Mouse (Mus musculus) CH12.LX (cell line): ENCODE data around the gene Abhd16a. TPM values are rescaled to one million over a fixed set of nuclear protein-coding genes. Genes with fewer than 3 reads are reported as not detected.
A peak's percentile ranks its signal among the peaks of the same experiment; 100 is the strongest.

Experiments
- DNase-seq: peaks from one replicate; pipeline ENCODE4 v3.0.0-alpha.2; 2013; ENCODE audit errors: extremely low read depth
- H3K27ac ChIP-seq: 2 replicates; pipeline ENCODE4 v1.5.1; 2012; ENCODE audit warnings: low read depth, mild to moderate bottlenecking, control low read depth, moderate library complexity; ENCODE audit not compliant: insufficient read depth
- H3K27me3 ChIP-seq: replicated peaks from 2 replicates; pipeline ENCODE3; 2012; ENCODE audit warnings: inconsistent platforms
- H3K36me3 ChIP-seq, 2 experiments: replicated peaks in 1 of 2; 2 replicates each; pipeline versions ENCODE3 to v1.6.1; 2012; ENCODE audit warnings: inconsistent platforms in 1 of 2, low read length in 1 of 2, mild to moderate bottlenecking in 1 of 2, mixed read lengths in 1 of 2, moderate library complexity in 1 of 2; ENCODE audit not compliant: control insufficient read depth in 1 of 2, insufficient read depth in 1 of 2
- H3K4me1 ChIP-seq, 2 experiments: 2 replicates each; pipeline ENCODE4 v1.6.1; 2012; ENCODE audit warnings: inconsistent platforms in 1 of 2, moderate library complexity in 1 of 2; ENCODE audit not compliant: insufficient read depth in 2 of 2, control insufficient read depth in 1 of 2
- H3K4me2 ChIP-seq: 2 replicates; pipeline ENCODE4 v1.6.1; 2012; ENCODE audit warnings: low read depth, mild to moderate bottlenecking, control low read depth; ENCODE audit not compliant: poor library complexity, insufficient read depth, severe bottlenecking
- H3K4me3 ChIP-seq, 3 experiments: fragments of 150-350 bp in 1 of 3; sonication (generic) in 1 of 3; replicated peaks in 1 of 3; 2 replicates each; pipeline versions ENCODE3 to v1.5.1; 2011 to 2012; ENCODE audit warnings: low read depth in 2 of 3, low read length in 2 of 3, mild to moderate bottlenecking in 2 of 3, moderate library complexity in 2 of 3, control low read depth in 1 of 3, improper control_type of control experiment in 1 of 3, inconsistent platforms in 1 of 3, mixed read lengths in 1 of 3; ENCODE audit not compliant: poor library complexity in 1 of 3
- H3K79me2 ChIP-seq: replicated peaks from 2 replicates; pipeline ENCODE4 v1.6.1; 2012; ENCODE audit warnings: mild to moderate bottlenecking, moderate library complexity; ENCODE audit not compliant: control insufficient read depth, poor library complexity, insufficient read depth, severe bottlenecking; ENCODE audit errors: extremely low read depth
- H3K9ac ChIP-seq: 2 replicates; pipeline ENCODE4 v1.6.1; 2012; ENCODE audit warnings: low read depth, mild to moderate bottlenecking, control low read depth, moderate library complexity; ENCODE audit not compliant: insufficient read depth
- H3K9me3 ChIP-seq: replicated peaks from 2 replicates; pipeline ENCODE3; 2012; ENCODE audit warnings: low read length, inconsistent platforms, mixed read lengths
- BHLHE40 ChIP-seq: IDR thresholded peaks from 2 replicates; pipeline ENCODE4 v1.6.1; 2011; ENCODE audit warnings: mild to moderate bottlenecking, low read depth, low read length, improper control_type of control experiment
- CHD1 ChIP-seq: IDR thresholded peaks from 2 replicates; pipeline ENCODE4 v1.6.1; 2012; ENCODE audit warnings: low read depth, low read length, improper control_type of control experiment, inconsistent platforms
- CHD2 ChIP-seq: IDR thresholded peaks from 2 replicates; pipeline ENCODE4 v1.6.1; 2011; ENCODE audit warnings: low read length, improper control_type of control experiment
- CTCF ChIP-seq, 2 experiments: IDR thresholded peaks in 1 of 2; conservative IDR thresholded peaks in 1 of 2; 2 replicates each; pipeline ENCODE4 v1.5.1; 2011 to 2012; ENCODE audit warnings: low read depth in 2 of 2, low read length in 2 of 2, improper control_type of control experiment in 1 of 2, inconsistent platforms in 1 of 2, mild to moderate bottlenecking in 1 of 2, moderate library complexity in 1 of 2
- E2F4 ChIP-seq: IDR thresholded peaks from 2 replicates; pipeline ENCODE4 v1.6.1; 2011; ENCODE audit warnings: low read depth, low read length, improper control_type of control experiment; ENCODE audit not compliant: insufficient replicate concordance
- ELF1 ChIP-seq: IDR thresholded peaks from 2 replicates; pipeline ENCODE4 v1.6.1; 2014; ENCODE audit warnings: low read depth, mild to moderate bottlenecking, inconsistent platforms, low read length, improper control_type of control experiment
- EP300 ChIP-seq: IDR thresholded peaks from 2 replicates; pipeline ENCODE4 v1.6.1; 2011; ENCODE audit warnings: low read length, improper control_type of control experiment
- ETS1 ChIP-seq: conservative IDR thresholded peaks from 2 replicates; pipeline ENCODE4 v1.6.1; 2012; ENCODE audit warnings: low read depth, mild to moderate bottlenecking, inconsistent platforms, low read length, improper control_type of control experiment, moderate library complexity
- GABPA ChIP-seq: IDR thresholded peaks from 2 replicates; pipeline ENCODE4 v1.6.1; 2012; ENCODE audit warnings: low read depth, low read length, improper control_type of control experiment, inconsistent platforms; ENCODE audit not compliant: insufficient replicate concordance
- HCFC1 ChIP-seq: IDR thresholded peaks from 2 replicates; pipeline ENCODE4 v1.6.1; 2012; ENCODE audit warnings: low read depth, mild to moderate bottlenecking, inconsistent platforms, low read length, improper control_type of control experiment
- IRF4 ChIP-seq: IDR thresholded peaks from 2 replicates; pipeline ENCODE4 v1.6.1; 2014; ENCODE audit warnings: low read depth, mild to moderate bottlenecking, inconsistent platforms, low read length, improper control_type of control experiment
- JUN ChIP-seq: IDR thresholded peaks from 2 replicates; pipeline ENCODE4 v1.6.1; 2011; ENCODE audit warnings: low read depth, mild to moderate bottlenecking, low read length, improper control_type of control experiment, moderate library complexity; ENCODE audit not compliant: insufficient read depth
- MAFK ChIP-seq: IDR thresholded peaks from 2 replicates; pipeline ENCODE4 v1.6.1; 2011; ENCODE audit warnings: low read length, improper control_type of control experiment; ENCODE audit not compliant: insufficient replicate concordance
- MAZ ChIP-seq: IDR thresholded peaks from 2 replicates; pipeline ENCODE4 v1.6.1; 2012; ENCODE audit warnings: low read depth, mild to moderate bottlenecking, inconsistent platforms, low read length, improper control_type of control experiment, moderate library complexity
- MXI1 ChIP-seq: IDR thresholded peaks from 2 replicates; pipeline ENCODE4 v1.6.1; 2011; ENCODE audit warnings: mild to moderate bottlenecking, low read depth, low read length, improper control_type of control experiment
- NELFE ChIP-seq: IDR thresholded peaks from 2 replicates; pipeline ENCODE4 v1.6.1; 2011; ENCODE audit warnings: low read depth, low read length, improper control_type of control experiment
- NRF1 ChIP-seq: IDR thresholded peaks from 2 replicates; pipeline ENCODE4 v1.6.1; 2014; ENCODE audit warnings: low read depth, mild to moderate bottlenecking, inconsistent platforms, low read length, improper control_type of control experiment, moderate library complexity
- PAX5 ChIP-seq: IDR thresholded peaks from 2 replicates; pipeline ENCODE4 v1.6.1; 2012; ENCODE audit warnings: low read length, inconsistent platforms, mixed read lengths
- POLR2A ChIP-seq: IDR thresholded peaks from 2 replicates; pipeline ENCODE4 v1.6.1; 2011; ENCODE audit warnings: low read depth, mild to moderate bottlenecking, improper control_type of control experiment, low read length
- POLR2AphosphoS2 ChIP-seq: IDR thresholded peaks from 2 replicates; pipeline ENCODE4 v1.6.1; 2011; ENCODE audit warnings: low read depth, low read length, improper control_type of control experiment
- RAD21 ChIP-seq: IDR thresholded peaks from 2 replicates; pipeline ENCODE4 v1.6.1; 2011; ENCODE audit warnings: low read depth, mild to moderate bottlenecking, low read length, improper control_type of control experiment, moderate library complexity
- RCOR1 ChIP-seq: conservative IDR thresholded peaks from 2 replicates; pipeline ENCODE4 v1.6.1; 2012; ENCODE audit warnings: low read depth, mild to moderate bottlenecking, inconsistent platforms, low read length, improper control_type of control experiment
- SIN3A ChIP-seq: IDR thresholded peaks from 2 replicates; pipeline ENCODE4 v1.6.1; 2012; ENCODE audit warnings: low read length, improper control_type of control experiment, inconsistent platforms
- SMC3 ChIP-seq: IDR thresholded peaks from 2 replicates; pipeline ENCODE4 v1.6.1; 2011; ENCODE audit warnings: low read depth, low read length, improper control_type of control experiment
- TBP ChIP-seq: conservative IDR thresholded peaks from 2 replicates; pipeline ENCODE4 v1.6.1; 2011; ENCODE audit warnings: low read depth, low read length, improper control_type of control experiment
- TCF12 ChIP-seq: IDR thresholded peaks from 2 replicates; pipeline ENCODE4 v1.6.1; 2014; ENCODE audit warnings: low read depth, mild to moderate bottlenecking, inconsistent platforms, low read length, improper control_type of control experiment
- UBTF ChIP-seq: IDR thresholded peaks from 2 replicates; pipeline ENCODE4 v1.6.1; 2012; ENCODE audit warnings: low read depth, mild to moderate bottlenecking, inconsistent platforms, low read length, improper control_type of control experiment, moderate library complexity
- USF1 ChIP-seq: IDR thresholded peaks from 2 replicates; pipeline ENCODE4 v1.6.1; 2014; ENCODE audit warnings: low read depth, mild to moderate bottlenecking, inconsistent platforms, low read length, improper control_type of control experiment
- ZC3H11A ChIP-seq: IDR thresholded peaks from 2 replicates; pipeline ENCODE4 v1.6.1; 2012; ENCODE audit warnings: low read depth, mild to moderate bottlenecking, inconsistent platforms, low read length, improper control_type of control experiment
- ZKSCAN1 ChIP-seq: IDR thresholded peaks from 2 replicates; pipeline ENCODE4 v1.6.1; 2012; ENCODE audit warnings: low read depth, inconsistent platforms, low read length, improper control_type of control experiment, borderline replicate concordance
- ZMIZ1 ChIP-seq: IDR thresholded peaks from 2 replicates; pipeline ENCODE4 v1.6.1; 2012; ENCODE audit warnings: low read depth, mild to moderate bottlenecking, inconsistent platforms, low read length, improper control_type of control experiment
- ZNF384 ChIP-seq: IDR thresholded peaks from 2 replicates; pipeline ENCODE4 v1.6.1; 2012; ENCODE audit warnings: low read depth, low read length, improper control_type of control experiment, inconsistent platforms
- dilution Hi-C: fragments of 300-500 bp; cut with MboI; formaldehyde crosslinking; loops from 2 replicates; pipeline ENCODE4 v1.14.3; 2020; ENCODE audit warnings: low sequenced_read_pairs; ENCODE audit not compliant: extremely low pct_unique_long_range_greater_than_20kb, extremely low pct_ligation_motif_present
- in situ Hi-C: fragments of 300-500 bp; cut with MboI; formaldehyde crosslinking; loops from 3 replicates; pipeline ENCODE4 v1.14.3; 2019; ENCODE audit warnings: low sequenced_read_pairs, low pct_ligation_motif_present, low pct_unique_long_range_greater_than_20kb, mixed read lengths
- polyA plus RNA-seq: library from polyadenylated mRNA; unstranded; fragments of >175 nt; gene quantifications from 2 replicates; pipeline ENCODE4 v1.2.1, GENCODE M21; 2012; ENCODE audit warnings: low read depth; ENCODE audit not compliant: insufficient read length
- total RNA-seq, 2 experiments: library from RNA; depleted of rRNA; stranded (reverse); fragments of 300-350 nt in 1 of 2; fragments of >200 nt in 1 of 2; gene quantifications; 2 replicates each; pipeline ENCODE4 v1.2.3; 2012 to 2014

The Abhd16a gene
- total and polyA plus RNA-seq, 3 experiments: 11.6 to 16.6 (median 15.3) TPM

DNA sequence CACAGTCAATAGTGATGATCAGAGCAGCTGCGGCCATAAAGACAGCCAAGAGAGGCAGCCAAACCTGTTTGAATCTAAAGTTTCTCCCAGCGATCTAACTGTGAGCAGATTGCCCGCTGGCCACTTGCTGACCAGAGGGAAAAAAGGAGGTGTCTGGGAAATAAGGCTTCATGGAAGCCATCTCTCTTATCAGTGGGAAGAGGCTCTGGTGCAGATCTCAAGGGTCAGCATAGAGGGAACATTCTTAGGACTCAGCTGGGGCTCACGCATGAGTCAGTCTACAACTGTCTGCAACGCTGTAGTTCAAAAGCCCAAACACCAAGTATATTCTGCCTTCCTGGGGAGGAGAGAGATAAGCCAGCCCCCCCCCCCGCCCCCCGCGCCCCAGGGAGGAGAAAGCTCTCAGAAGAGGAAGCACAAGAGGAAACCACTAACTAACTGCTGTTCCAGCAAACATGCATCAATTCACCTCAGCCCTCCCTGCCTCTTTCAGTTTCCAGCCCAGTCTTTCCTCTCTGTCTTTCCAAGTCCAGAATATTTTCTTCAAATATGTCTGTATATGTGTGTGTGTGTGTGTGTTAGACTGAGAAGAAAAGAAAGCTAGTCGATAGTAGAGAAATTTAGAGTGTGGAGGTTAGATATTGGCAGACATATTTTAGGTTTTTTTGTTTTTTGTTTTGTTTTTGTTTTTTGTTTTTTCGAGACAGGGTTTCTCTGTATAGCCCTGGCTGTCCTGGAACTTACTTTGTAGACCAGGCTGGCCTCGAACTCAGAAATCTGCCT, 40.7 kb upstream of the Abhd16a start:
- peak; percentile 81 for DNase-seq
- dilution Hi-C loops: no loop called here

DNA sequence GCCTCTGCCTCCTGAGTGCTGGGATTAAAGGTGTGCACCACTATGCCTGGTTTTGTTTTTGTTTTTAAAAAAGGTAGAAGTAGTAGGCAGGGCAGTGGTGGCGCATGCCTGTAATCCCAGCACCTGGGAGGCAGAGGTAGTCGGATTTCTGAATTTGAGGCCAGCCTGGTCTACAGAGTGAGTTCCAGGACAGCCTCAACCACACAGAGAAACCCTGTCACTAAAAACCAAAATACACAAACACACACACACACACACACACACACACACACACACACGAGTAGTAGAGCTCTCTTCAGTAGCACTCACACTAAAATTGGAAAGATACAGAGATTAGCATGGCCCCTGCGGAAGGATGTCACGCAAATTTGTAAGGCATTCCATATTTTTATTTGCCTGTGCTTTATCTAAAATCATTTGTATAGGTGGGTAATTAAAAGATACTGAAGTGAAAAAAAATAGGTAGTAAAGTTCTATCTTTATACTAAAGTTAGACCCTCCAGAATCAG, 40.1 kb upstream of the Abhd16a start:
- H3K79me2 ChIP-seq: peaks cover 23% of the 10 kb centered on the region
- no peak overlapping the region for H3K4me3 ChIP-seq
- peak overlapping the region; percentile 59; the same call in 1 of the 2 replicates for H3K4me2 ChIP-seq
- no peaks in the 10 kb centered on the region for H3K27me3 ChIP-seq
- H3K27ac ChIP-seq: peak overlapping the region; percentile 68
- no peak for DNase-seq
- peaks cover 3% of the 10 kb centered on the region for H3K9me3 ChIP-seq
- TF ChIP-seq ZMIZ1 (no peak), CHD1 (no peak), TCF12 (no peak), POLR2AphosphoS2 (no peak), ELF1 (no peak), MXI1 (no peak), PAX5 (no peak), POLR2A (no peak), CTCF (conservative IDR thresholded peaks at IDR 0.05 in 1 of 2, IDR thresholded peaks at IDR 0.05 in 1 of 2; ENCODE audit: low read depth in 2 of 2, low read length in 2 of 2) (no peak), USF1 (no peak), JUN (no peak)
- H3K36me3 ChIP-seq: peaks cover 15 to 21% of the 10 kb centered on the region in 2 experiments
- peaks cover 6 to 43% of the 10 kb centered on the region in 2 experiments for H3K4me1 ChIP-seq
- H3K9ac ChIP-seq: peak overlapping the region; percentile 96; the same call in 1 of the 2 replicates
- in situ Hi-C loops: no loop called here
- dilution Hi-C loops: no loop called here

More for the DNA sequence above, 40.7 kb upstream of the Abhd16a start:
- H3K79me2 ChIP-seq: peaks cover 20% of the 10 kb centered on the region
- peak overlapping the region; percentile 97 for H3K4me2 ChIP-seq
- peaks cover 6 to 50% of the 10 kb centered on the region in 2 experiments for H3K4me1 ChIP-seq
- peak overlapping the region; percentile 54 for H3K9ac ChIP-seq
- no peaks in the 10 kb centered on the region for H3K9me3 ChIP-seq
- H3K27ac ChIP-seq: peak overlapping the region; percentile 84
- H3K4me3 ChIP-seq: peak overlapping the region; percentile 42 to 48 (median 48)
- H3K27me3 ChIP-seq: no peaks in the 10 kb centered on the region
- in situ Hi-C loops: no loop called here
- TF ChIP-seq MAZ (peak; percentile 76; the same call in 1 of the 2 replicates), ZKSCAN1 (no peak), ELF1 (peak; percentile 28; the same call in 1 of the 2 replicates), RAD21 (no peak), MXI1 (no peak; the same call in 1 of the 2 replicates), GABPA (no peak), SIN3A (peak; percentile 65; the same call in 1 of the 2 replicates), TBP (no peak), CHD1 (no peak), MAFK (peak; percentile 64; the same call in 1 of the 2 replicates), E2F4 (no peak), ZC3H11A (no peak), ZMIZ1 (no peak), ETS1 (peak; percentile 62), RCOR1 (no peak), TCF12 (0 out of 2 replicates have a peak, but pooled peaks have one; percentile 18), POLR2A (no peak), PAX5 (no peak), ZNF384 (no peak), IRF4 (peak; percentile 49; the same call in 1 of the 2 replicates), CHD2 (no peak), UBTF (no peak), BHLHE40 (no peak), NRF1 (no peak), POLR2AphosphoS2 (no peak), HCFC1 (no peak), USF1 (no peak), CTCF (conservative IDR thresholded peaks at IDR 0.05 in 1 of 2, IDR thresholded peaks at IDR 0.05 in 1 of 2; ENCODE audit: low read depth in 2 of 2, low read length in 2 of 2) (no peak), EP300 (peak; percentile 71), SMC3 (no peak), NELFE (no peak)
- TF ChIP-seq, all 38 proteins: peak for 8
- H3K36me3 ChIP-seq: peaks cover 10 to 15% of the 10 kb centered on the region in 2 experiments
